Mouse (Mus musculus) embryo, embryonic 10.5 days (tissue): ENCODE data around the gene Tra2b.
"Not testable (repeated sequence)": the region's sequence is repeated elsewhere in the genome, so short reads cannot be mapped to it uniquely, and the experiment has no call there.

Source experiments
- DNase-seq: peaks from one replicate; pipeline ENCODE4 v3.0.0-alpha.2; 2015; ENCODE audit warnings: low spot score

The Tra2b gene

GRCm38 (mm10) chr16:22242239-22242866, 23.5 kb downstream of the Tra2b start:
- DNase-seq, result no peak

GRCm38 (mm10) chr16:22241376-22242238, 24.2 kb downstream of the Tra2b start:
- no peak for DNase-seq

GRCm38 (mm10) chr16:22240856-22241255, 24.9 kb downstream of the Tra2b start:
- no peak for DNase-seq

GRCm38 (mm10) chr16:22239978-22240377, 25.8 kb downstream of the Tra2b start:
- DNase-seq, result no peak

DNA sequence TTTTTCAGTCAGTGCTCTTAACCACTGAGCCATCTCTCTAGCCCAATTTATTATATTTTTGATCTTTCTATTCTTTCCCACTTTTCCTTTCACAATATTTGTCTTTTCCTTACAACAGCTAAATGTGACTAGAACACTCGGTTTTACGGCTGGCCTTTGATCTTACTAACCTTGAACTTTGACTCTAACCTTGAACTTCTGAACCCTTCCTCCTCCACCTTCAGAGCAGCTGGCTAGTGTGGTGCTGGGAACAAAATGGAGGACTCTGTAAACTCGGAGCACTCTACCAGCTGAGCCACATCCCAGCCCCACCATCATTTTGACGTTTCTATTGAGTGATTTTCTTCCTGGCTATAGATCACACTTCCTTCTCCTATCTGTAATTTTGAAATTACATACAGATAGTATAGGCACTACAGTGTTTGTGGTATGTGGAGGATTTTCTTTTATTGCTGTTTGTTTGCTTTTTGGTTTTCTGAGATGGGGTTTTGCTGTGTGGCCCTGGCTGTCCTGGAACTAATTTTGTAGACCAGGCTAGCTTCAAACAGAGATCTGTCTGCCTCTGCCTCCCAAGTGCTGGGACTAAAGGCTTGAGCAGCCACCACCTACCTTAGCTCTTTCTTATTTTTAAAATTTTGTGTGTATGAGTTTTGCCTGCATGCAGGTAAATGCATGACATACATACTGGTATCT, 26.7 kb downstream of the Tra2b start:
- DNase-seq, result no peak

- not testable (repeated sequence) for DNase-seq
Measured at GRCm38 (mm10) chr16:22238402-22238801, 27.4 kb downstream of the Tra2b start.

- no peak for DNase-seq
Measured at GRCm38 (mm10) chr16:22236814-22237213, 29.0 kb downstream of the Tra2b start.

DNA sequence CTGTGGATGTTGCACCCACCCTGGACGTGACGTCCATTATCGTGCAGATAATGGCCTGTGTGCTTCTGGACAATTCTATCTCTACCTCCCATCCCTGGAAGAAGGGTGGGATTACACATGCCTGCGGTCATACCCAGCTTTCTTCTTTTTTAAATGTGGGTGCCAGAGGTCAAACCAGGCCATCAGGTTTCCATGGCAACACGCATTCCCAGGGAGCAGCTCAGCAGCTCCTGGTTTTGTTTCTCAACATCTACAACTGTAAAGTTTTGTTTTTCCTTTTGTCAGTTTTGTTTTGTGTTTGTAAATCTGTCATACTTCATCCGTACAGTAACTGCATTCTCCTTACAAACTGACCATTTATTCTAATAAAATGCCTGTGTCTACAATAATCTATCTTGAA, 31.3 kb downstream of the Tra2b start:
- peak; percentile 49 for DNase-seq

DNA sequence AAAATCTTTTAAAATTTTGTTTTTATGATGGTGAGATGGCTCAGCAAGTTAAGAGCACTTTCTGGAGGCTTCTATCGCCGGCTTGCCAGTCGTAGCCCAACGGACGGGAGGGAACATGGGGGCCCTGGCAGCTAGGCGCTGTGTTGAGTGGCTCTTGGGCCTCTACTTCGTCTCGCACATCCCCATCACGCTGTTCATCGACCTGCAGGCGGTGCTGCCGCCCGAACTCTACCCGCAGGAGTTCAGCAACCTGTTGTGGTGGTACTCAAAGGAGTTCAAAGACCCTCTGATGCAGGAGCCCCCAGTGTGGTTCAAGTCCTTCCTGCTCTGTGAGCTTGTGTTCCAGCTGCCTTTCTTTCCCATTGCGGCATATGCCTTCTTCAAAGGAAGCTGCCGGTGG, 35.5 kb downstream of the Tra2b start:
- not testable (repeated sequence) for DNase-seq

GRCm38 (mm10) chr16:22203501-22203900, 62.3 kb downstream of the Tra2b start:
- no peak for DNase-seq

- no peak for DNase-seq
Measured at GRCm38 (mm10) chr16:22201858-22202257, 63.9 kb downstream of the Tra2b start.

DNA sequence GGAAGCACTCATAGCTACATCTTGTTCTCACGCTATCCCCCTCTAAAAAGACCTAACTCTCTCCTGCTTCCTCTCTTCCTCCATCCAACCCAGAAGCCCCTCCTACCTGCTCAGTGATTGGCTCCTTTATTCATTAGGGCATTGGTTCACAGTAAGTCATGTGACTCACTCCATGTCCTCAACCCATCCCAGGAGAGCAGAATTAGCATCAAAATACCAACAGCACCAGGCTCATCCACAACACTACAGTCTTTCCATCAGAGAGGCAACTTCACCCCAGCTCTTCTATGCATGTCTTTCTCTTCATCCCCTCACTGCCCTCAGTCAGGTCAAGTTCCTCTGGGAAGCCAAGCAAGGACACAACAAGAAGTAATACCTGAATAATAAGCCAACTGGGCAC, 65.3 kb downstream of the Tra2b start:
- no peak for DNase-seq
